Mouse (Mus musculus) skeletal muscle tissue, adult 2 months (tissue): ENCODE data around the gene Alk.

Experiments used
- DNase-seq: peaks from one replicate; pipeline ENCODE4 v3.0.0-alpha.2; 2012; ENCODE audit warnings: low read depth, low spot score

The Alk gene

GRCm38 (mm10) chr17:72144946-72145598, 459.4 kb downstream of the Alk start:
- no peak for DNase-seq

GRCm38 (mm10) chr17:72144461-72144860, 460.0 kb downstream of the Alk start:
- DNase-seq = no peak

GRCm38 (mm10) chr17:72132140-72132911, 472.1 kb downstream of the Alk start:
- DNase-seq = no peak

GRCm38 (mm10) chr17:72121660-72122059, 482.8 kb downstream of the Alk start:
- no peak for DNase-seq

GRCm38 (mm10) chr17:72120278-72120677, 484.1 kb downstream of the Alk start:
- no peak for DNase-seq

GRCm38 (mm10) chr17:72118376-72118775, 486.1 kb downstream of the Alk start:
- no peak for DNase-seq

- DNase-seq = no peak
These were observed 489.0 kb downstream of the Alk start for GRCm38 (mm10) chr17:72115271-72115944.

- no peak for DNase-seq
These were observed 492.4 kb downstream of the Alk start for GRCm38 (mm10) chr17:72112004-72112403.

GRCm38 (mm10) chr17:72111528-72111927, 492.9 kb downstream of the Alk start:
- no peak for DNase-seq

GRCm38 (mm10) chr17:72087261-72087703, 517.1 kb downstream of the Alk start:
- no peak for DNase-seq

- no peak for DNase-seq
These were observed 523.0 kb downstream of the Alk start for GRCm38 (mm10) chr17:72081396-72081795.

GRCm38 (mm10) chr17:72076306-72076921, 528.0 kb downstream of the Alk start:
- DNase-seq = no peak

GRCm38 (mm10) chr17:72071871-72072270, 532.6 kb downstream of the Alk start:
- no peak for DNase-seq

- DNase-seq = no peak
These were observed 536.3 kb downstream of the Alk start for GRCm38 (mm10) chr17:72068176-72068575.

- DNase-seq = no peak
These were observed 541.4 kb downstream of the Alk start for GRCm38 (mm10) chr17:72062978-72063377.

GRCm38 (mm10) chr17:72059312-72059711, 545.1 kb downstream of the Alk start:
- peak; percentile 7 for DNase-seq

- no peak for DNase-seq
These were observed 558.8 kb downstream of the Alk start for GRCm38 (mm10) chr17:72045671-72046070.

GRCm38 (mm10) chr17:72043667-72044390, 560.6 kb downstream of the Alk start:
- no peak for DNase-seq

GRCm38 (mm10) chr17:72043001-72043666, 561.3 kb downstream of the Alk start:
- DNase-seq = peak; percentile 84

- no peak for DNase-seq
These were observed 565.1 kb downstream of the Alk start for GRCm38 (mm10) chr17:72039176-72039948.
